Mouse (Mus musculus): Measurements from ENCODE around the gene Epb41. TPM values are rescaled to one million over a fixed set of nuclear protein-coding genes. Genes with fewer than 3 reads are reported as not detected.

The Epb41 gene
- polyA plus RNA-seq, 1 experiment from 2014 or later, result 42.3 TPM

- H3K4me2 ChIP-seq (ENCODE audit: low read length), result no peak overlapping the region
- DNase-seq (ENCODE audit: low spot score), result no peak
- H3K9me3 ChIP-seq (replicated peaks; ENCODE audit: low read length), result no peaks in the 10 kb centered on the region
- WGBS, result 76% methylated on average over 7 of the region's 7 CpGs
- 0 out of 2 replicates have a peak overlapping the region, but pooled peaks have one; percentile 51 for H3K27ac ChIP-seq
- 0 out of 2 replicates have a peak, but pooled peaks cover 6% of the 10 kb centered on the region for H3K36me3 ChIP-seq (ENCODE audit: insufficient read depth, low read length)
- ATAC-seq (replicated peaks; ENCODE audit: low FRiP score, low read depth), result no peak
- no peak overlapping the region for H3K4me3 ChIP-seq (replicated peaks; ENCODE audit: low read depth, low read length)
- peaks cover 10% of the 10 kb centered on the region; the same call in 1 of the 2 replicates for H3K27me3 ChIP-seq (ENCODE audit: insufficient read depth, low read length)
- no peak for TF ChIP-seq CTCF (IDR thresholded peaks at IDR 0.05; ENCODE audit: low read depth)
- H3K9ac ChIP-seq (ENCODE audit: low read depth, low read length), result no peak overlapping the region
- peaks cover 43% of the 10 kb centered on the region for H3K4me1 ChIP-seq (replicated peaks; ENCODE audit: insufficient read depth, low read length)
Observed at GRCm38 (mm10) chr4:131918026-131918533, 157.0 kb downstream of the Epb41 start.

GRCm38 (mm10) chr4:131917010-131917555, 158.0 kb downstream of the Epb41 start:
- 58% methylated on average over 10 of the region's 10 CpGs for WGBS
- no peak for TF ChIP-seq CTCF (IDR thresholded peaks at IDR 0.05; ENCODE audit: low read depth)
- Histone ChIP-seq H3K9me3 (replicated peaks; ENCODE audit: low read length) (no peaks in the 10 kb centered on the region), H3K4me3 (replicated peaks; ENCODE audit: low read depth, low read length) (no peak overlapping the region), H3K36me3 (ENCODE audit: insufficient read depth, low read length) (no peaks in the 10 kb centered on the region), H3K4me2 (ENCODE audit: low read length) (no peak overlapping the region), H3K9ac (ENCODE audit: low read depth, low read length) (no peak overlapping the region), H3K27me3 (ENCODE audit: insufficient read depth, low read length) (peaks cover 6% of the 10 kb centered on the region; the same call in 1 of the 2 replicates), H3K4me1 (replicated peaks; ENCODE audit: insufficient read depth, low read length) (peaks cover 37% of the 10 kb centered on the region), H3K27ac (peak overlapping the region; percentile 65)
- DNase-seq (ENCODE audit: low spot score) (peak; percentile 37), ATAC-seq (replicated peaks; ENCODE audit: low FRiP score, low read depth) (no peak)

- Histone ChIP-seq H3K36me3 (ENCODE audit: insufficient read depth, low read length) (no peaks in the 10 kb centered on the region), H3K4me3 (replicated peaks; ENCODE audit: low read depth, low read length) (no peak overlapping the region), H3K27me3 (ENCODE audit: insufficient read depth, low read length) (0 out of 2 replicates have a peak, but pooled peaks cover 4% of the 10 kb centered on the region), H3K27ac (no peak overlapping the region), H3K4me1 (replicated peaks; ENCODE audit: insufficient read depth, low read length) (peaks cover 36% of the 10 kb centered on the region), H3K9me3 (replicated peaks; ENCODE audit: low read length) (no peaks in the 10 kb centered on the region), H3K9ac (ENCODE audit: low read depth, low read length) (no peak overlapping the region), H3K4me2 (ENCODE audit: low read length) (no peak overlapping the region)
- peak; percentile 18; the same call in 1 of the 2 replicates for ATAC-seq (replicated peaks; ENCODE audit: low FRiP score, low read depth)
- TF ChIP-seq CTCF (IDR thresholded peaks at IDR 0.05; ENCODE audit: low read depth), result peak; percentile 93
- peak; percentile 82 for DNase-seq (ENCODE audit: low spot score)
- WGBS, result 12% methylated on average over 15 of the region's 15 CpGs
Observed at GRCm38 (mm10) chr4:131916425-131916824, 158.7 kb downstream of the Epb41 start.

- ATAC-seq (replicated peaks; ENCODE audit: low FRiP score, low read depth) (no peak), DNase-seq (ENCODE audit: low spot score) (no peak)
- H3K9me3 ChIP-seq (replicated peaks; ENCODE audit: low read length), result no peaks in the 10 kb centered on the region
- 0 out of 2 replicates have a peak, but pooled peaks cover 4% of the 10 kb centered on the region for H3K27me3 ChIP-seq (ENCODE audit: insufficient read depth, low read length)
- H3K27ac ChIP-seq, result no peak overlapping the region
- H3K4me1 ChIP-seq (replicated peaks; ENCODE audit: insufficient read depth, low read length), result peaks cover 38% of the 10 kb centered on the region
- TF ChIP-seq CTCF (IDR thresholded peaks at IDR 0.05; ENCODE audit: low read depth), result no peak
- 0 out of 2 replicates have a peak overlapping the region, but pooled peaks have one; percentile 40 for H3K4me2 ChIP-seq (ENCODE audit: low read length)
- no peak overlapping the region for H3K4me3 ChIP-seq (replicated peaks; ENCODE audit: low read depth, low read length)
- H3K9ac ChIP-seq (ENCODE audit: low read depth, low read length), result no peak overlapping the region
- WGBS, result 34% methylated on average over 13 of the region's 13 CpGs
- no peaks in the 10 kb centered on the region for H3K36me3 ChIP-seq (ENCODE audit: insufficient read depth, low read length)
Observed at GRCm38 (mm10) chr4:131915821-131916328, 159.2 kb downstream of the Epb41 start.

GRCm38 (mm10) chr4:131914891-131915469, 160.1 kb downstream of the Epb41 start:
- peak overlapping the region; percentile 79 for H3K27ac ChIP-seq
- ATAC-seq (replicated peaks; ENCODE audit: low FRiP score, low read depth) (peak; percentile 30), DNase-seq (ENCODE audit: low spot score) (peak; percentile 93)
- H3K9me3 ChIP-seq (replicated peaks; ENCODE audit: low read length), result no peaks in the 10 kb centered on the region
- 0 out of 2 replicates have a peak, but pooled peaks cover 4% of the 10 kb centered on the region for H3K27me3 ChIP-seq (ENCODE audit: insufficient read depth, low read length)
- 2% methylated on average over 31 of the region's 31 CpGs for WGBS
- peaks cover 45% of the 10 kb centered on the region for H3K4me1 ChIP-seq (replicated peaks; ENCODE audit: insufficient read depth, low read length)
- peak overlapping the region; percentile 40 for H3K4me2 ChIP-seq (ENCODE audit: low read length)
- H3K4me3 ChIP-seq (replicated peaks; ENCODE audit: low read depth, low read length), result peak overlapping the region; percentile 2; the same call in 1 of the 2 replicates
- no peak for TF ChIP-seq CTCF (IDR thresholded peaks at IDR 0.05; ENCODE audit: low read depth)
- no peak overlapping the region for H3K9ac ChIP-seq (ENCODE audit: low read depth, low read length)
- no peaks in the 10 kb centered on the region for H3K36me3 ChIP-seq (ENCODE audit: insufficient read depth, low read length)

GRCm38 (mm10) chr4:131914046-131914643, 161.0 kb downstream of the Epb41 start:
- DNase-seq (ENCODE audit: low spot score) (peak; percentile 49), ATAC-seq (replicated peaks; ENCODE audit: low FRiP score, low read depth) (no peak)
- Histone ChIP-seq H3K9me3 (replicated peaks; ENCODE audit: low read length) (no peaks in the 10 kb centered on the region), H3K4me3 (replicated peaks; ENCODE audit: low read depth, low read length) (no peak overlapping the region), H3K4me1 (replicated peaks; ENCODE audit: insufficient read depth, low read length) (peaks cover 41% of the 10 kb centered on the region), H3K4me2 (ENCODE audit: low read length) (no peak overlapping the region), H3K9ac (ENCODE audit: low read depth, low read length) (peak overlapping the region; percentile 31; the same call in 1 of the 2 replicates), H3K36me3 (ENCODE audit: insufficient read depth, low read length) (no peaks in the 10 kb centered on the region), H3K27ac (peak overlapping the region; percentile 54), H3K27me3 (ENCODE audit: insufficient read depth, low read length) (0 out of 2 replicates have a peak, but pooled peaks cover 4% of the 10 kb centered on the region)
- WGBS, result 16% methylated on average over 9 of the region's 9 CpGs
- no peak for TF ChIP-seq CTCF (IDR thresholded peaks at IDR 0.05; ENCODE audit: low read depth)
